Mouse (Mus musculus): Measurements from ENCODE around the gene Olfr186. TPM values are rescaled to one million over a fixed set of nuclear protein-coding genes. Genes with fewer than 3 reads are reported as not detected.
"Not testable (repeated sequence)": the region's sequence is repeated elsewhere in the genome, so short reads cannot be mapped to it uniquely, and the experiment has no call there.

Gene Olfr186
- not detected in 2 replicates for polyA plus RNA-seq (2015; fragmentation: Nextera tagmentation; extraction: Ambion mirVana)

DNA sequence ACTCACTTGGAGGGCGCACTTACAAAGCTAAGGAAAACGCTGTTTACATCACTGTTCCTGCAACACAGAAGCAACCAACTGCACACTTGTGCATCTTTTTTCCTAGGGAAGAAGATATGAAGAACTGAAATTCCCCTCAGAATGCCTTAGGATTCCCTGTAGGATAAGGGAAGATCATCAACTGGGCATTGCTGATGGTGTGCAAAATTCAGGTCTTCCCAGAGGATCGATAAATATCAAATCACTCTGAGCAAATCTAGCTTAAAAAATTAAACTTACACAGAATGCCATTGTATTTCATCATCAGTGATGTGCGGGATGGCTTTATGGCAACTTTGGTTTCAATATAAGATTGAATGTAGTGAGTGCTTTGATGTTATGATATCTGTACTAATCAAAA is at the start of gene Olfr186:
Gene Olfr186 (minus strand): TSS at position 101 of the 400 bp plus-strand sequence.
- no peak within 1 kb of the TSS for H3K4me3 ChIP-seq
- H3K9me3 ChIP-seq = no peaks in the 10 kb centered on the region
- no peak within 1 kb of the TSS for H3K9ac ChIP-seq
- ATAC-seq (ENCODE audit: low FRiP score, low read depth) = no peak
- H3K4me1 ChIP-seq (replicated peaks) = no peaks in the 10 kb centered on the region
- no peaks in the 10 kb centered on the region for H3K27me3 ChIP-seq
- H3K36me3 ChIP-seq = no peaks in the 10 kb centered on the region
- 91% methylated on average over 4 of the region's 4 CpGs for WGBS
- H3K27ac ChIP-seq (replicated peaks) = no peak within 1 kb of the TSS
- no peak within 1 kb of the TSS for H3K4me2 ChIP-seq

DNA sequence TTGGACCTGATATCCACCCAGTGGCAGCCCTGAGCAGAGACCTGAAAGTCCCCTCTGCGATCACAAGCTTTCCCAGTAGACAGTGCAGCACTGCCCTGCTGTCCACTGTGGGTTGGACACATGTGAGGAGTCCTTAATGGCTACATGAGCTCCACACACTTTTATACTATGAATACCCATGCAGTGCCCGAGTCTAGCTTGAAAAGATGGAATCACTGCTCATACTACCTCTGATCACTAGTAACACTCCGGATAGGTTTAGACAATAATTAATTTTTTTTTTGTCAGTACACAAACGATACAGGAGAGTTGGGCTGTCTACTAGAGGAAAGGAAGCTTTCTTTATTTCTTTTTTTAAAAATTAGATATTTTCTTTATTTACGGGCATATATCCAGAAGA is 47.8 kb upstream of the Olfr186 start, which contains the start of gene Olfr190:
Gene Olfr190 (minus strand): TSS at position 101 of the 400 bp plus-strand sequence.
- H3K27me3 ChIP-seq = no peaks in the 10 kb centered on the region
- no peaks in the 10 kb centered on the region for H3K4me1 ChIP-seq (replicated peaks)
- ATAC-seq (ENCODE audit: low FRiP score, low read depth) = no peak
- no peaks in the 10 kb centered on the region for H3K36me3 ChIP-seq
- H3K4me3 ChIP-seq = no peak within 1 kb of the TSS
- WGBS = 90% methylated on average over 5 of the region's 5 CpGs
- H3K9me3 ChIP-seq = no peaks in the 10 kb centered on the region
- no peak within 1 kb of the TSS for H3K4me2 ChIP-seq
- no peak within 1 kb of the TSS for H3K9ac ChIP-seq
- H3K27ac ChIP-seq (replicated peaks) = no peak within 1 kb of the TSS

DNA sequence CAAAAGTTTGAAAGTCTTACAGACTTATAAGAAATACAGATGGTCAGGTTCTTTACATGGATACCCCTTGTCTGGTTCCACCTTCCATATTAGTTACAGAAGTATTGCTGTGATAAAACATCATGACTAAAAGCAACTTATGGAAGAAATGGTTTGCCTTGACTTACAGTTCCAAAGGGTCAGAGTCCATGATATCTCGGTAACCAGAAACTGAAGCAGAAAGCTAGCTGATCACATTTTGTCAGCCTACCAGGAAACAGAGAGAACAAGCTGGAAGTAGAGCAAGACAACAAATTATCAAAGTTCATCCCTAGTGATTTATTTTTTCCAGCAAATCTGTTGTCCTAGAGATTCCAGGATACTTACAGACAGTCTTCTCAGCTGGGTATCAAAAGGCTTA is 43.4 kb upstream of the Olfr186 start:
- no peak for ATAC-seq (ENCODE audit: low FRiP score, low read depth)
- Histone ChIP-seq H3K9ac (no peak overlapping the region), H3K4me2 (no peak overlapping the region), H3K4me3 (no peak overlapping the region), H3K27me3 (no peaks in the 10 kb centered on the region), H3K27ac (replicated peaks) (no peak overlapping the region), H3K9me3 (no peaks in the 10 kb centered on the region), H3K36me3 (no peaks in the 10 kb centered on the region), H3K4me1 (replicated peaks) (no peaks in the 10 kb centered on the region)
- WGBS = 87% methylated on average over 1 of the region's 1 CpGs

DNA sequence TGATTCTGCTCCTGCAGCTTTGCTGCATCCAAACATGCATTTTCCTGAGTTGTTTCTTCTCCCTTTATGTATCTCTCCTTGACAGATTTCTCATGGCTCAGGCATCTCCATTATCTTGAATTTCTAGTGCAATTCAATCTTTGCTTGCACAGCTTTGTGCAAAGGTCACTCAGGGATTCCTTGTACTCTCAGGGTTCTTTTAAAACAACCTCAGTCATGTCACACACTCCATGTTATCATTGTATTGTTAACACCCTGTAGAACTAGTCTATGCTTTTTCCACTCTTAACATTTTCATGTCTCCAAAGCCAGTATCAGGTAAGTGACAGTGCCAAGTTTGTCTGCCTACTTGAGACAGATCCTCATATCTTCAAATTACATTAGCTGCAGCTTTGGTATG is 41.7 kb upstream of the Olfr186 start:
- no peak overlapping the region for H3K9ac ChIP-seq
- no peaks in the 10 kb centered on the region for H3K36me3 ChIP-seq
- no peaks in the 10 kb centered on the region for H3K9me3 ChIP-seq
- no peak overlapping the region for H3K27ac ChIP-seq (replicated peaks)
- no peak overlapping the region for H3K4me2 ChIP-seq
- no peaks in the 10 kb centered on the region for H3K27me3 ChIP-seq
- no peaks in the 10 kb centered on the region for H3K4me1 ChIP-seq (replicated peaks)
- ATAC-seq (ENCODE audit: low FRiP score, low read depth) = no peak
- H3K4me3 ChIP-seq = no peak overlapping the region

DNA sequence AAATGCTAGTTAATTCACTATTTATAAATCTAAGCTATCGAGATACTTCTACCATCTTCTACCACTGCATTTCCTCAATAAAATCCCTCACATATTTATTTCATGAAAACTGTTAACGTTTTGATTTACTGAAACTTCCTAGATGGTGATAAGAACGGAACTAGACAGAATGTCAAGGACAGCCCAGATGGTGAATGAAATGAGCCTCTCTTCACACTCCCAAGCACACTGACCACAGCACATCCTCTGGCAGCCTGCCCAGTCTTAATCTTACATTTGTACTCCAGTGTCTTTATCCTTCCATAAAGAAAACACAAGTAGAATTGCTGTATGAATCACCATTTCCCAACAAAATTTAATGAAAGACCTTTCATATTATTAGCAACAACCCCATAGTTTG is 32.3 kb upstream of the Olfr186 start:
- 73% methylated on average over 3 of the region's 3 CpGs for WGBS
- H3K4me3 ChIP-seq; H3K27ac ChIP-seq (replicated peaks); H3K9ac ChIP-seq; H3K4me2 ChIP-seq; ATAC-seq (ENCODE audit: low FRiP score, low read depth); H3K36me3 ChIP-seq; H3K4me1 ChIP-seq (replicated peaks); H3K27me3 ChIP-seq; H3K9me3 ChIP-seq: not testable (repeated sequence)

DNA sequence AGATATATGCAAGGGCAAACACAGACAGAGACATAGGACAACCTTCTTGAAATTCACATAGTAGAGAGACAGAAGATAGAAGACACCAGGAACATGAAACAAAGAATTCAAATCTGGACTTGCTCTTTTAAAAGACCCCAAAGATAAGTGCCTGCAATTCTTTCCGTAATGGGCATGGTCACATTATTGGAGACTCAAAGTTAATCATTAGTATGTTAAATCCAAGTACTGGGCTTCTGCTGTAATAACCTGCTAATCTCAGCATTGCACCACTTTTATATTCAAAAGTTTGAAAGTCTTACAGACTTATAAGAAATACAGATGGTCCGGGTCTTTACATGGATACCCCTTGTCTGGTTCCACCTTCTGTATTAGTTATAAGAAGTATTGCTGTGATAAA is 19.2 kb upstream of the Olfr186 start:
- not testable (repeated sequence) for H3K36me3 ChIP-seq; H3K4me3 ChIP-seq; ATAC-seq (ENCODE audit: low FRiP score, low read depth); H3K9ac ChIP-seq; H3K27ac ChIP-seq (replicated peaks); H3K9me3 ChIP-seq; H3K4me1 ChIP-seq (replicated peaks); H3K4me2 ChIP-seq; H3K27me3 ChIP-seq
- WGBS = 97% methylated on average over 2 of the region's 2 CpGs

DNA sequence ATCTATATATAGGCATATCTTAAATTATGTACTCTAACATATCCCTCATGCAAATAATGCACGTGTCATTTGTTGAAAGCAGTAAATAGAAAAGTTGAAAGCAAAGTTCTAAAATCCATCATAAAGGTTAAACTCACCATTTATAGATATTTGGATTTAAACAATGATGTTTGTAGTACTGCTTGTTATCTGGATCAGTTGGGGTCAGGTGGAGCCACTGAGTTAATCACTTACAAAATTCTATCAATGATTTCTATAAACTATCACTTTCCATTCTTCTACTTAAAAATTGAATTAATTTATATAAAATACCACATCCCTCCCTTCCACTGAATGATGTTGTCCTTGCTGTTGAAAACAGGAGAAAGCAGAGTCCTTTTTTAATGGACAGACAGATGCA is 18.8 kb upstream of the Olfr186 start:
- Histone ChIP-seq H3K9ac (no peak overlapping the region), H3K4me3 (no peak overlapping the region), H3K4me2 (no peak overlapping the region), H3K27me3 (no peaks in the 10 kb centered on the region), H3K36me3 (no peaks in the 10 kb centered on the region), H3K9me3 (no peaks in the 10 kb centered on the region), H3K27ac (replicated peaks) (no peak overlapping the region), H3K4me1 (replicated peaks) (no peaks in the 10 kb centered on the region)
- WGBS = 86% methylated on average over 1 of the region's 1 CpGs
- no peak for ATAC-seq (ENCODE audit: low FRiP score, low read depth)

DNA sequence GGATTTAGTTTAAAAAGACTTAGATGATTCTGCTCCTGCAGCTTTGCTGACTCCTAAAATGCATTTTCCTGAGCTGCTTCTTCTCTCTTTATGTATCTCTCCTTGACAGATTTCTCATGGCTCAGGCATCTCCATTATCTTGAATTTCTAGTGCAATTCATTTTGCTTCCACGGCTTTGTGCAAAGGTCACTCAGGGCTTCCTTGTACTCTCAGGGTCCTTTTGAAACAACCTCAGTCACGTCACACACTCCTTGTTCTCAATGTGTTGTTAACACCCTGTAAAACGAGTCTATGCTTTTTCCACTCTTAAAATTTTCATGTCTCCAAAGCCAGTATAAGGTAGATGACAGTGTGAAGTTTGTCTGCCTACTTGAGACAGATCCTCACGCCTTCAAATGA is 17.5 kb upstream of the Olfr186 start:
- no peaks in the 10 kb centered on the region for H3K27me3 ChIP-seq
- 54% methylated on average over 4 of the region's 4 CpGs for WGBS
- no peak for ATAC-seq (ENCODE audit: low FRiP score, low read depth)

DNA sequence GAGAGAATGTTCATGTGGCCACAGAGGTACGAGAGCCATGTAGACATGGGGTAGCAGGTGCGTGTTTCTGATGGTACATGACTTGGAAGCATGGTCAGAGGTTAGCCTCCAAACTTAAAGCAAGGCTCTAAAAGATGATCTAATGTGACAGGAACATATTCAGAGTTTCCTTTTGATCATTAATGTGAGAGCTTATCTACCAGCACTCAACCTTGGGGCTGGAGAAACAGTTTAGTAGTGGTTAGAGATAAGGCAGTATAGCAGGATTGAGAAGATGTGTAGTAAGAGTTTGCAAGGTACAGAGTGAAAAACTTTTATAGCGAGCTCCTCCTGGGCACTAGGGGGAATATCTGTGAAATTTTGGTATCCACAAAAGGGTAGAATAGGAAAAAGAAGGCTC is 15.7 kb upstream of the Olfr186 start:
- no peaks in the 10 kb centered on the region for H3K9me3 ChIP-seq
- no peaks in the 10 kb centered on the region for H3K36me3 ChIP-seq
- no peak overlapping the region for H3K27ac ChIP-seq (replicated peaks)
- no peaks in the 10 kb centered on the region for H3K27me3 ChIP-seq
- no peak overlapping the region for H3K4me2 ChIP-seq
- 87% methylated on average over 3 of the region's 3 CpGs for WGBS
- H3K4me3 ChIP-seq = no peak overlapping the region
- no peaks in the 10 kb centered on the region for H3K4me1 ChIP-seq (replicated peaks)
- no peak overlapping the region for H3K9ac ChIP-seq
- ATAC-seq (ENCODE audit: low FRiP score, low read depth) = no peak

More for the DNA sequence above, 17.5 kb upstream of the Olfr186 start:
- H3K9ac ChIP-seq = no peak overlapping the region
- H3K27ac ChIP-seq (replicated peaks) = no peak overlapping the region
- no peaks in the 10 kb centered on the region for H3K4me1 ChIP-seq (replicated peaks)
- no peak overlapping the region for H3K4me2 ChIP-seq
- no peak overlapping the region for H3K4me3 ChIP-seq
- no peaks in the 10 kb centered on the region for H3K36me3 ChIP-seq
- no peaks in the 10 kb centered on the region for H3K9me3 ChIP-seq

DNA sequence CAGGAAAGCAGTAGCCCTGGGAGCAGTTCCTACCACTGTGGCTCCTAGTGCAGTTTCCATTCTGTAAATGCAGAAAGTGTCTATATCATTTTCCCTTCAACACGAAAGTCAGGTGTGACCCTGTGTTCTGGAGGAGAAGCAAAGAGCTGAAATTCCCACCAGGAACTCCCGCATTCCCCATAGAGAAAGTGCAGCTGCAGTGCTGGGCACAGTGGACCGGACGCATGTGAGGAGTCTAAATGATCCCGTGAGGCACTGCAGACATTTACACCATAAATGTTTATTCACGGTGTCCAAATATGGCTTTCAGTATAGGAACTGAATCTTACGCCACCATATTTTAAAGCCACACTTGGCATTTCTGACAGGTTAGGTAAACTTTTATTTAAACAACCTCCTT is 9.6 kb upstream of the Olfr186 start, which contains the start of gene Olfr187:
Gene Olfr187 (minus strand): TSS at position 58 of the 400 bp plus-strand sequence.
- H3K9ac ChIP-seq = no peak within 1 kb of the TSS
- no peak within 1 kb of the TSS for H3K27ac ChIP-seq (replicated peaks)
- H3K4me2 ChIP-seq = no peak within 1 kb of the TSS
- no peak for ATAC-seq (ENCODE audit: low FRiP score, low read depth)
- no peaks in the 10 kb centered on the region for H3K4me1 ChIP-seq (replicated peaks)
- H3K4me3 ChIP-seq = no peak within 1 kb of the TSS
- H3K36me3 ChIP-seq = no peaks in the 10 kb centered on the region
- 89% methylated on average over 7 of the region's 7 CpGs for WGBS
- no peaks in the 10 kb centered on the region for H3K9me3 ChIP-seq
- H3K27me3 ChIP-seq = no peaks in the 10 kb centered on the region

DNA sequence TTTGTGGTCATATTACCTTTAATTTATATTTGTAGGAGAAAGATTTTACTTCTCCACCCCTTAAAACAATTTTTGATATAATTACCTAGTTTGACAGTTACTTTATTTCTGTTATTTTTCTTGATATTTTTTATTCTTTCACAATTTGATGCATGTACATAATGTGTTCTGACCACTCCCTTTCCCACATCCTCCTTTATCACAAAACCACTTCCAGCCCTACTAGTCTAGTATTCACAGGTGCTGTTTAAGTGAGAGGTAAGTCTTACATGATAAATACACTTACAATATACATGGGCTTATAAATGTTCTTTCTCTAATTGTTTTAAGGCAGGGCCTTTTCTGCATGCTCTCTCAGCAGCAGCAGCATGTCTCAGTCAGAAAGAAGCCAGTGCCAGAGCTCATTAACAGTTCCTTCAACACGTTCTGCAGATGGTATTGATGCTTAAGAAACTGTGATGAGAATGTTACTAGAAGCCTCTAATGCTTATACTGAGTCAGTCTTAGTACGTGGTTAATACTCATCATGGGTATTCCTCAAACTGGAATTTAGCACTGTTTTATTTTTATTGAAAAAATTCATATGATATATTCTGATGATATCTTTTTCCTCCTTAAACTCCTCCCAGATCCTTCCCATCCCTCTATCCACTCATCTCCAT is 16.6 kb downstream of the Olfr186 start:
- H3K27me3 ChIP-seq = no peaks in the 10 kb centered on the region
- H3K4me2 ChIP-seq = no peak overlapping the region
- H3K4me3 ChIP-seq = no peak overlapping the region
- no peaks in the 10 kb centered on the region for H3K4me1 ChIP-seq (replicated peaks)
- no peak overlapping the region for H3K27ac ChIP-seq (replicated peaks)
- no peak overlapping the region for H3K9ac ChIP-seq
- 73% methylated on average over 2 of the region's 2 CpGs for WGBS
- no peaks in the 10 kb centered on the region for H3K9me3 ChIP-seq
- H3K36me3 ChIP-seq = no peaks in the 10 kb centered on the region
- ATAC-seq (ENCODE audit: low FRiP score, low read depth) = no peak

DNA sequence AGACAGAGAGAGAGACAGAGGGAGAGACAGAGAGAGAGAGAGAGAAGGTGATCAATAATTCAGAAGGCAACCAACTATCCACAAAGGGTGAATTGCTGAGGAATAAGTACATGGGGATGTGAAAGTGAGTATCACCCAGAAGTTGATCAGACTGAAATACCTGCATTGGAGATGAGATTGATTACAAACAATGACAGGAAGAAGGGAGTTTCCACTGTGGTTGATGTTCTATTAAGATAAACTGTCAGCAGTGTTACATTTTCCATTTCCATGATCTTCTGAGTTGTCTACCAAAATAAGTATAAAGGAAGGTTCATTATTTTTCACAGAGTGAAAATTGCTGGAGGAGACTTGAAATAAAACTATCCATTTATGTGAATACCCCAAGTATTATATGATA is 22.9 kb downstream of the Olfr186 start:
- Histone ChIP-seq H3K9me3 (no peaks in the 10 kb centered on the region), H3K27ac (replicated peaks) (no peak overlapping the region), H3K36me3 (no peaks in the 10 kb centered on the region), H3K4me2 (no peak overlapping the region), H3K4me1 (replicated peaks) (no peaks in the 10 kb centered on the region), H3K9ac (no peak overlapping the region), H3K27me3 (no peaks in the 10 kb centered on the region), H3K4me3 (no peak overlapping the region)
- ATAC-seq (ENCODE audit: low FRiP score, low read depth) = no peak

DNA sequence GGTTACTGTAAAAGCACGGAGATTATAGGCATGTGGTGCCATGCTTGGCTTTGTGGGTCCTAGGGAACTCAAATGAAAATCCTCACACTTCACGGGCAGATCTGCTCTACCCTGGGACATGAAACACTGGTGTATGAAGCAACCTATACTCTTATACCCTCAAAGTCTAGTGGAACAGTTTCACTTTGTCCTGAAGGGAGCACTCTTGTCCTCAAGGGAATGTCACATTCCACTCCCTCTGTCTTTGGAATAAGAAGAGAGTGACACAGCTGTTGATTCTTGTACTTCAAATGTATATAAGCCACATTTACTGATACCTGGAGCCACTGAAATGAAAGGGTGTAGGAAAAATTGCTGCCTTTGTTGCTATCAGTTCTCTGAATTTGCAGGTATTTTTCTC is 35.0 kb downstream of the Olfr186 start, which contains the start of gene Olfr183:
Gene Olfr183 (plus strand): TSS at position 301 of the 400 bp plus-strand sequence.
- H3K4me3 ChIP-seq = no peak within 1 kb of the TSS
- ATAC-seq (ENCODE audit: low FRiP score, low read depth) = no peak
- no peak within 1 kb of the TSS for H3K27ac ChIP-seq (replicated peaks)
- H3K4me2 ChIP-seq = no peak within 1 kb of the TSS
- H3K27me3 ChIP-seq = no peaks in the 10 kb centered on the region
- no peak within 1 kb of the TSS for H3K9ac ChIP-seq
- H3K36me3 ChIP-seq = no peaks in the 10 kb centered on the region
- H3K9me3 ChIP-seq = no peaks in the 10 kb centered on the region
- 71% methylated on average over 2 of the region's 2 CpGs for WGBS
- no peaks in the 10 kb centered on the region for H3K4me1 ChIP-seq (replicated peaks)

Measured in hindbrain, embryonic 15.5 days (tissue).